Mouse (Mus musculus) cortical plate, adult 2 months (tissue): ENCODE data around the gene Trp53i11. TPM values are rescaled to one million over a fixed set of nuclear protein-coding genes. Genes with fewer than 3 reads are reported as not detected.

Source experiments
- H3K27ac ChIP-seq: fragments of 200-500 bp; 2 replicates; pipeline ENCODE4 v1.5.1; 2012; ENCODE audit warnings: low read length, control low read depth, inconsistent platforms; ENCODE audit not compliant: insufficient read depth
- H3K4me1 ChIP-seq: fragments of 200-500 bp; 2 replicates; pipeline ENCODE4 v1.6.1; 2011; ENCODE audit warnings: low read length; ENCODE audit not compliant: control insufficient read depth, insufficient read depth
- H3K4me3 ChIP-seq: fragments of 200-500 bp; 2 replicates; pipeline ENCODE4 v1.5.1; 2011; ENCODE audit warnings: mild to moderate bottlenecking, low read length, control low read depth; ENCODE audit not compliant: insufficient read depth
- CTCF ChIP-seq: fragments of 200-500 bp; IDR thresholded peaks from 2 replicates; pipeline ENCODE4 v1.5.1; 2011; ENCODE audit warnings: mild to moderate bottlenecking, control low read depth, low read length; ENCODE audit not compliant: insufficient read depth; ENCODE audit errors: extremely low read depth
- POLR2A ChIP-seq: fragments of 200-500 bp; IDR thresholded peaks from 2 replicates; pipeline ENCODE4 v1.6.1; 2011; ENCODE audit warnings: mild to moderate bottlenecking, low read length, control low read depth; ENCODE audit not compliant: insufficient read depth; ENCODE audit errors: extremely low read depth
- polyA plus RNA-seq: library from polyadenylated mRNA; depleted of rRNA; stranded (reverse); fragments of >200 nt; gene quantifications from 2 replicates; pipeline ENCODE4 v1.2.3, GENCODE M21; 2012

The Trp53i11 gene
- polyA plus RNA-seq, 1 experiment: 62.5 TPM

GRCm38 (mm10) chr2:93192671-93193080, 5.3 kb downstream of the Trp53i11 start:
- TF ChIP-seq POLR2A: no peak
- no peak for TF ChIP-seq CTCF
- Histone ChIP-seq H3K4me1 (peaks cover 2% of the 10 kb centered on the region), H3K4me3 (no peak overlapping the region), H3K27ac (no peak overlapping the region)

GRCm38 (mm10) chr2:93193806-93194205, 6.5 kb downstream of the Trp53i11 start:
- Histone ChIP-seq H3K27ac (no peak overlapping the region), H3K4me3 (no peak overlapping the region), H3K4me1 (peaks cover 2% of the 10 kb centered on the region)
- TF ChIP-seq POLR2A (no peak), CTCF (no peak)

DNA sequence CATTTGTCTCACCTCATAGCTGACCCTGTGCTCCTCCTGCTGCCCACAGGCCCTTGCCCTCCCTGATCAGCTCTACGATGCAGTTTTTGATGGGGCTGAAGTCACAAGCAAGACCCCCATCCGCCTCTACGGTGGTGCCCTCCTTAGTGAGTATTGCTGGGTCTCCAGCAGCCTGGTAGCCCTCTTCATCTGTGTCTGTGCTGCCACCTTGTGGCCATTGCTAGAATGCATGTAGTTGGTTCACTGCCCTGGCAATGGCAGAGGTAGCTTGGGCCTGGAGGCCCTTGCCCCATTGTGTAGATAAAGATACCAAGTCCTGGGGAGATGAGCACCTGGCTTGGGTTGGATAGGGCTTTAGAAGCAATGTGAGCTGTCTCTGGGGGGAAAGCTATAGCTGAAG, 11.5 kb downstream of the Trp53i11 start:
- Histone ChIP-seq H3K4me3 (no peak overlapping the region), H3K4me1 (no peaks in the 10 kb centered on the region; the same call in 1 of the 2 replicates), H3K27ac (no peak overlapping the region)
- TF ChIP-seq CTCF (peak; percentile 97), POLR2A (no peak)

- no peaks in the 10 kb centered on the region for H3K4me1 ChIP-seq
- no peak overlapping the region for H3K4me3 ChIP-seq
- no peak overlapping the region for H3K27ac ChIP-seq
- TF ChIP-seq CTCF: peak; percentile 92
- TF ChIP-seq POLR2A: no peak
Observed at GRCm38 (mm10) chr2:93199531-93199974, 12.2 kb downstream of the Trp53i11 start.

DNA sequence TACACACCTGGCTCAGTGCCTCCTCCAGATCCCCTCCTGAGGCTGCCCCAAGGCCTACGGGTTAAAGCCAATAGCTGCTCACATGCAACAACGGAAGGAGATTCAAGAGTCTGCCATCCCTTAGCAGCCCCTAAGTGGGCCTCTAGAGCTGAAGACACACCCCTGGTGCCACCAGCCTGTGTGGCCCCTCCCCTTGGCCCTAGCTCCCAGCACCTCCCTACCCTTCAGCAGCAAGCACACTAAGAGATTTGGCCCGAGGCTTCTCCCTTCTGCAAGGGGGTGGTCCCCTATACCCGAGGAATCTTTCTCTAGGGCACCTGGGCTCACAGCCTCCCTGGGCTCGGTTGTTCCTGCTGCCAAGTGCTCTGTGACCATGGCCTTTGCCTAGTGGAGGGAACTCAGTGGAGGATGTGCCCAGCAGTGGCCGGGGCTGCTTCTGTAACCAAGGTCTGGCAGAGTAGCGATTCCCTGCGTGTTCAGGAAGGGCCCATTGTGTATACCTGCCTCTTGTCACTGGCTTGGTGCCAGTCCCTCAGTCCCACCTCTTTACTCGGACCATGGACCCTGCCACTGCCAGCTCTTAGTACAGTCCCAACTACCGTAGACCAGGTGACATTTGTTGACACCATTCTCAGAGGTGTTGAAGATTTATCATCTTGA, 13.5 kb downstream of the Trp53i11 start:
- no peak overlapping the region for H3K4me3 ChIP-seq
- TF ChIP-seq CTCF: no peak
- no peak for TF ChIP-seq POLR2A

DNA sequence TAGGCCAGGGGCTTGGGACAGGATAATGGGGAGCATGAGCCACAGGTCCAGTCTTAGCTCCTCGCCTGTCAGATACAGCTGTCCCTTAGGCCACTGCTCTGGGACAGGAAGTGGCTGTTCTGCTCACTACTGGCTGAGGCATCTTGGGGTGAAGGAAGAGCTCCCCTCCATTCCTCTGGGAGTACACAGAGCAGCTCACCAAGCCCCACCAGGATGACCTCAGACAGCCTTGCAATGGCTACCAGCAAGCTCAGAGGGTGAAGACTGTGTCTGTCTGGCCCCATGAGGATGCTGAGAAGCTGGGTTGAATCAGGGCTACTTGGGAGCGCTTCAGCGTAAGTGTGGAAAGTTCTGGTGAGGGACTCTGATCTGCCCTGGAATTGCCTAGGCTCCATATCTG, 14.6 kb downstream of the Trp53i11 start:
- Histone ChIP-seq H3K4me1 (no peaks in the 10 kb centered on the region), H3K27ac (no peak overlapping the region), H3K4me3 (no peak overlapping the region)
- TF ChIP-seq CTCF (no peak), POLR2A (no peak)

More for the DNA sequence above, 13.5 kb downstream of the Trp53i11 start:
- Histone ChIP-seq H3K27ac (no peak overlapping the region), H3K4me1 (no peaks in the 10 kb centered on the region)

DNA sequence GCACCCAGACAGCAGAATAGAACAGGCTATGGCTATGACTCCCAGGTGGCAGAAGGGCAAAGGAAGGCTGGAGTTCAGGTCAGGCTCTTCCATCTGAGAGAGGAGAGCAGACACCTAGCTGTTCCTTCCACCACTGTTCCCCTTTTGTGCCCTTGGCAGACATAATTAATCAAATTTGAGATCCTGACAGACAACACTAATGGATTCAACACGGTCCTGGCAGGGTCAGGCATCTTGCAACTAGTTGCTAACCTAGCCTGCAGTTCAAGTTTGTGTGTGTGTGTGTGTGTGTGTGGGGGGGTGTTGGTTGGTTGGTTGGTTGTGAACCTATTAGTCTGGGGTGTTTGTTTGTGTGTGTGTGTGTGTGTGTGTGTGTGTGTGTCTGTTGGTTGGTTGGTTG, 15.4 kb downstream of the Trp53i11 start:
- H3K4me1 ChIP-seq: no peaks in the 10 kb centered on the region
- no peak overlapping the region for H3K4me3 ChIP-seq
- TF ChIP-seq POLR2A: no peak
- TF ChIP-seq CTCF: no peak
- H3K27ac ChIP-seq: no peak overlapping the region

DNA sequence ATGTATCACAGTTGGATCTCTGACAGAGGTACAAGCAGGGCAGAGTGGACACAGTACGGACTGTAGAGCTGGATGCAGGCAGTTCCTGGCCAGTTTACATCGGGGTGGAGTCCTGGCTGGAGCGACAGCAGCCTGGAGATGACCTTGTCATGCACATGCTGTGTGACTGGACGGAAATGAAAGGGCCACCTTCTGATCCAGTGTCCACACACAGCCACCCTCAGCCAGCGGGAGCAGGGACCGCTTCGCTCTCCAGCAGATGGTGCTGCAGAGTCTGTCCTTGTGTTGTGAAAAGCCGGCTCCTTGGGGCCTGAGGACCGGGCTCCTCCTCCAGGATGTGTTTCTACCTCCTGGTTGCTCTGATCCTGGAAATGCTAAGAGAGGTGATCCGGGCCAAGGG, 16.3 kb downstream of the Trp53i11 start:
- Histone ChIP-seq H3K27ac (no peak overlapping the region), H3K4me3 (no peak overlapping the region), H3K4me1 (no peaks in the 10 kb centered on the region)
- TF ChIP-seq POLR2A (no peak), CTCF (peak; percentile 64)

GRCm38 (mm10) chr2:93204571-93204970, 17.2 kb downstream of the Trp53i11 start:
- Histone ChIP-seq H3K27ac (no peak overlapping the region), H3K4me1 (no peaks in the 10 kb centered on the region), H3K4me3 (no peak overlapping the region)
- TF ChIP-seq CTCF (no peak), POLR2A (no peak)

- no peaks in the 10 kb centered on the region for H3K4me1 ChIP-seq
Observed at GRCm38 (mm10) chr2:93206126-93206525, 18.8 kb downstream of the Trp53i11 start.

More at GRCm38 (mm10) chr2:93206126-93206525, 18.8 kb downstream of the Trp53i11 start:
- no peak overlapping the region for H3K4me3 ChIP-seq
- TF ChIP-seq CTCF: no peak
- no peak for TF ChIP-seq POLR2A
- no peak overlapping the region for H3K27ac ChIP-seq
